Mouse (Mus musculus) colon, adult 2 months (tissue): Measurements from ENCODE around the gene Klhdc7a. TPM values are rescaled to one million over a fixed set of nuclear protein-coding genes. Genes with fewer than 3 reads are reported as not detected.

Source experiments
- polyA plus RNA-seq: library from polyadenylated mRNA; depleted of rRNA; stranded (reverse); fragments of >200 nt; gene quantifications from 2 replicates; pipeline ENCODE4 v1.2.3, GENCODE M21; 2012; rRNA removed

Gene Klhdc7a
- polyA plus RNA-seq = 5.9 and 7.0 TPM in 2 replicates

GRCm38 (mm10) chr4:139967922-139968321 lies at the start of gene Klhdc7a:
TSS of gene Klhdc7a (minus strand) at chr4:139968026.

Other genes starting within 250 kb of the Klhdc7a start
- not detected in 2 replicates for gene Pax7, start 134.5 kb downstream of the Klhdc7a start, polyA plus RNA-seq